ENCODE assay signal across 8 mouse cellular contexts in the genomic region with DNA sequence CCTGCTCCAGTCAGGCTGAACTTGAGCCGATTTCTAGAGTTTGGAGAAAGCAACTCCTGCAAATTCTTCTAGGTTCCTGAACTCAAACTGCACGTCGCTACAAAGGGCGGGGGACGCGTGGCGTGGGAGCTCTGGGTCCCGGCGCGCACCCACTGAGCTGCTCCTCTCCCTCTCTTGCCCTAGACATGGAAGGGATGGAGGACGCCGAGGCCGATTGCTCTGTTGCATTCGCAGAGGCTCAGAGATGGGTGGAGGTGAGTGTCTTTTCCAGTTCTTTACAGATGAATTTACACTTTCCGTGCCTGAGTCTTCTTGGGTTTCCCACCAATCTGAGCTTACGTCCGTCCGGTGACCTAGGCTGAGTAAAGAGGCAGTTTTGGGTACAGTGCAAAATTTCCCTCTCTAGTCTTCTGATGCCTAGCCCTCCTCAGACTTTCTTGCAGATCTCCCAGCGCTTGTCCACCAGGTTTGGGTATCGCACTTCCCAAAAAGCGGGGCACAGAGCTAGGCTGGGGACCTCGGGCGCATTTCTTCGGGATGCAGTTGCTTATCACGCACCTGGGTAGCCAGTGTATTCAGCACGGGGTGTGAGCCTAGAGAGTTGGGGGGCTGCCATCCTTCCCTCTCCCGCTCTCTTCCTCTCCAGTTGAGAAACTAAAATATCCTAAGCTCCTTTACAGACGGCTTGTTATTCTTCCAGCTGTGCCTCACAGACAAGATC. TPM values are rescaled to one million over a fixed set of nuclear protein-coding genes. Genes with fewer than 3 reads are reported as not detected.
DNase-seq lines count a peak whose midpoint lies in the region; ATAC-seq and TF ChIP-seq lines count a peak whose summit lies in the region.

No protein-coding gene starts in this region.

- TF ChIP-seq CTCF in bone marrow macrophage, adult 2 months (IDR thresholded peaks at IDR 0.05; ENCODE audit: low read depth, low read length), result no peak
- no peak for TF ChIP-seq CTCF in liver, embryonic 14.5 days (IDR thresholded peaks at IDR 0.05; ENCODE audit: low read depth)

- H3K27me3 ChIP-seq in kidney, embryonic 16.5 days (ENCODE audit: insufficient read depth, low read length), result peaks cover 9% of the 10 kb centered on the region; the same call in 1 of the 2 replicates
- H3K27me3 ChIP-seq in heart, embryonic 13.5 days (replicated peaks), result peaks cover 16% of the 10 kb centered on the region
- H3K27me3 ChIP-seq in liver, embryonic 14.5 days (ENCODE audit: control insufficient read depth, insufficient read depth, low read length), result peaks cover 25% of the 10 kb centered on the region
- H3K27me3 ChIP-seq in stomach, embryonic 15.5 days (replicated peaks), result 0 out of 2 replicates have a peak, but pooled peaks cover 5% of the 10 kb centered on the region

- under 1% methylated on average over 28 of the region's 28 CpGs for WGBS in kidney, embryonic 16.5 days
- WGBS in heart, embryonic 13.5 days, result under 1% methylated on average over 28 of the region's 28 CpGs
- 3% methylated on average over 28 of the region's 28 CpGs for WGBS in liver, embryonic 14.5 days (ENCODE audit: insufficient replicate concordance)
- under 1% methylated on average over 28 of the region's 28 CpGs for WGBS in stomach, embryonic 15.5 days

- H3K9ac ChIP-seq in kidney, embryonic 16.5 days (replicated peaks; ENCODE audit: low read length), result peak overlapping the region; percentile 79
- peak overlapping the region; percentile 84 for H3K9ac ChIP-seq in heart, embryonic 13.5 days
- H3K9ac ChIP-seq in liver, embryonic 14.5 days (replicated peaks), result no peak overlapping the region
- H3K9ac ChIP-seq in stomach, embryonic 15.5 days, result 0 out of 2 replicates have a peak overlapping the region, but pooled peaks have one; percentile 7

- H3K4me2 ChIP-seq in kidney, embryonic 16.5 days (replicated peaks; ENCODE audit: low read depth, low read length), result peak overlapping the region; percentile 98
- H3K4me2 ChIP-seq in heart, embryonic 13.5 days, result peak overlapping the region; percentile 79
- H3K4me2 ChIP-seq in liver, embryonic 14.5 days (ENCODE audit: low read depth), result peak overlapping the region; percentile 55
- peak overlapping the region; percentile 99 for H3K4me2 ChIP-seq in stomach, embryonic 15.5 days

- no peaks in the 10 kb centered on the region for H3K9me3 ChIP-seq in kidney, embryonic 16.5 days (ENCODE audit: low read length)
- no peaks in the 10 kb centered on the region for H3K9me3 ChIP-seq in heart, embryonic 13.5 days
- H3K9me3 ChIP-seq in liver, embryonic 14.5 days (ENCODE audit: control insufficient read depth, low read length), result no peaks in the 10 kb centered on the region
- no peaks in the 10 kb centered on the region for H3K9me3 ChIP-seq in stomach, embryonic 15.5 days

- ATAC-seq in kidney, embryonic 16.5 days (ENCODE audit: low FRiP score, low TSS enrichment), result peak; percentile 72
- ATAC-seq in heart, embryonic 13.5 days (ENCODE audit: extremely low read depth, insufficient number of reproducible peaks, low FRiP score, low TSS enrichment), result no peak
- ATAC-seq in liver, embryonic 14.5 days (ENCODE audit: insufficient read depth), result no peak
- ATAC-seq in stomach, embryonic 15.5 days (ENCODE audit: insufficient read depth, low FRiP score, low read depth), result peak; percentile 19; the same call in 1 of the 2 replicates

- peak overlapping the region; percentile 82 for H3K4me3 ChIP-seq in kidney, embryonic 16.5 days (ENCODE audit: low read length)
- peak overlapping the region; percentile 65 for H3K4me3 ChIP-seq in bone marrow macrophage, adult 2 months (ENCODE audit: insufficient read depth, low read length)
- H3K4me3 ChIP-seq in heart, embryonic 13.5 days, result peak overlapping the region; percentile 73
- peak overlapping the region; percentile 48 to 49; a peak in 3 of 4 replicates for H3K4me3 ChIP-seq in liver, embryonic 14.5 days (ENCODE audit: insufficient read depth in 1 of 2, low read depth in 2 of 2, low read length in 2 of 2)
- peak overlapping the region; percentile 64 for H3K4me3 ChIP-seq in stomach, embryonic 15.5 days (replicated peaks)

- TF ChIP-seq EP300 in liver, embryonic 14.5 days (IDR thresholded peaks at IDR 0.05; ENCODE audit: low read depth), result no peak

- no peak for TF ChIP-seq POLR2A in bone marrow macrophage, adult 2 months (IDR thresholded peaks at IDR 0.05; ENCODE audit: borderline replicate concordance, low read depth, low read length)

- DNase-seq in kidney, postnatal 4 days, result no peak
- no peak for DNase-seq in liver, embryonic 14.5 days (ENCODE audit: low read depth in 3 of 3, low spot score in 3 of 3)
- no peak for DNase-seq in Muller cell, postnatal 12 days (ENCODE audit: inconsistent ontology term)
- no peak for DNase-seq in adrenal gland, postnatal 14 days

- no peaks in the 10 kb centered on the region for H3K36me3 ChIP-seq in kidney, embryonic 16.5 days (ENCODE audit: insufficient read depth, low read length)
- no peaks in the 10 kb centered on the region for H3K36me3 ChIP-seq in heart, embryonic 13.5 days
- H3K36me3 ChIP-seq in liver, embryonic 14.5 days (replicated peaks; ENCODE audit: control insufficient read depth, insufficient read depth, low read depth), result no peaks in the 10 kb centered on the region
- H3K36me3 ChIP-seq in stomach, embryonic 15.5 days, result no peaks in the 10 kb centered on the region

- peaks cover 16% of the 10 kb centered on the region for H3K4me1 ChIP-seq in kidney, embryonic 16.5 days (ENCODE audit: insufficient read depth, low read length)
- H3K4me1 ChIP-seq in bone marrow macrophage, adult 2 months (ENCODE audit: control insufficient read depth, insufficient read depth, low read length), result no peaks in the 10 kb centered on the region
- peaks cover 26% of the 10 kb centered on the region for H3K4me1 ChIP-seq in heart, embryonic 13.5 days
- H3K4me1 ChIP-seq in liver, embryonic 14.5 days (replicated peaks; ENCODE audit: control insufficient read depth in 2 of 2, insufficient read depth in 2 of 2, low read length in 1 of 2), result no peaks in the 10 kb centered on the region
- 0 out of 2 replicates have a peak, but pooled peaks cover 8% of the 10 kb centered on the region for H3K4me1 ChIP-seq in stomach, embryonic 15.5 days

- H3K27ac ChIP-seq in kidney, embryonic 16.5 days (ENCODE audit: low read length), result peak overlapping the region; percentile 43; the same call in 1 of the 2 replicates
- H3K27ac ChIP-seq in bone marrow macrophage, adult 2 months (ENCODE audit: insufficient read depth, low read depth, low read length), result no peak overlapping the region
- peak overlapping the region; percentile 8; the same call in 1 of the 2 replicates for H3K27ac ChIP-seq in heart, embryonic 13.5 days (replicated peaks)
- no peak overlapping the region for H3K27ac ChIP-seq in liver, embryonic 14.5 days
- H3K27ac ChIP-seq in stomach, embryonic 15.5 days, result no peak overlapping the region

RNA-seq across cellular contexts. Expression of gene Lmo7, which starts 0.4 kb away (rescaled TPM):
- 15.4 and 17.4 TPM in 2 replicates for polyA plus RNA-seq in kidney, embryonic 16.5 days (2015; fragmentation: Nextera tagmentation; extraction: Ambion mirVana)
- 0.28 TPM in 1 of 2 replicates, not detected in the other for polyA plus RNA-seq in bone marrow macrophage, adult 2 months (2012; ENCODE audit: insufficient read depth, insufficient read length, missing spikeins)
- 138 TPM in 2 replicates for polyA plus RNA-seq in heart, embryonic 13.5 days (2015; fragmentation: Nextera tagmentation; extraction: Ambion mirVana)
- polyA plus RNA-seq in liver, embryonic 14.5 days (2012; rRNA removed), result 1.4 and 2.4 TPM in 2 replicates
- 2.2 and 2.3 TPM in 2 replicates for polyA plus RNA-seq in liver, embryonic 14.5 days (2014; fragmentation: Nextera tagmentation; extraction: Ambion mirVana)
- polyA plus RNA-seq in stomach, embryonic 15.5 days (2015; fragmentation: Nextera tagmentation; extraction: Ambion mirVana), result 19.3 and 21.1 TPM in 2 replicates
- 25.8 and 29.9 TPM in 2 replicates for total RNA-seq in adrenal gland, postnatal 14 days (2021)

RNA-seq across cellular contexts. Expression of gene Gm9922, which starts 0.5 kb away (rescaled TPM):
- 3.0 and 3.7 TPM in 2 replicates for polyA plus RNA-seq in kidney, embryonic 16.5 days (2015; fragmentation: Nextera tagmentation; extraction: Ambion mirVana)
- not detected in 2 replicates for polyA plus RNA-seq in bone marrow macrophage, adult 2 months (2012; ENCODE audit: insufficient read depth, insufficient read length, missing spikeins)
- 3.1 and 3.8 TPM in 2 replicates for polyA plus RNA-seq in heart, embryonic 13.5 days (2015; fragmentation: Nextera tagmentation; extraction: Ambion mirVana)
- polyA plus RNA-seq in liver, embryonic 14.5 days (2012; rRNA removed), result not detected in 2 replicates
- not detected in 2 replicates for polyA plus RNA-seq in liver, embryonic 14.5 days (2014; fragmentation: Nextera tagmentation; extraction: Ambion mirVana)
- polyA plus RNA-seq in stomach, embryonic 15.5 days (2015; fragmentation: Nextera tagmentation; extraction: Ambion mirVana), result 1.1 and 1.8 TPM in 2 replicates
- total RNA-seq in adrenal gland, postnatal 14 days (2021), result 4.0 and 5.1 TPM in 2 replicates

Comparison
In these comparisons a context has a peak if more than half of its experiments do, and no peak if none do; other contexts are left out.
1. ATAC-seq: peak in kidney, embryonic 16.5 days (single experiment) and stomach, embryonic 15.5 days (single experiment); none in heart, embryonic 13.5 days (single experiment) and liver, embryonic 14.5 days (single experiment).
2. H3K27ac ChIP-seq: peak in kidney, embryonic 16.5 days (single experiment) and heart, embryonic 13.5 days (single experiment); none in bone marrow macrophage, adult 2 months (single experiment), liver, embryonic 14.5 days (single experiment) and stomach, embryonic 15.5 days (single experiment).
3. Peak in every context shown above with its lines, with median percentiles within 50 percentile points of each other: H3K4me2 ChIP-seq and H3K4me3 ChIP-seq.